Mouse (Mus musculus): ENCODE measurements at regions not wholly inside any gene's neighbourhood (a gene's known extent, or its start where the extent isn't known, plus 50 kb on each side); places are given as distances from the start of the nearest gene placed in this dataset.

GRCm38 (mm10) chr1:80131354-80131753 lies 86.9 kb downstream of the Fam124b start:
- no peak for ATAC-seq

DNA sequence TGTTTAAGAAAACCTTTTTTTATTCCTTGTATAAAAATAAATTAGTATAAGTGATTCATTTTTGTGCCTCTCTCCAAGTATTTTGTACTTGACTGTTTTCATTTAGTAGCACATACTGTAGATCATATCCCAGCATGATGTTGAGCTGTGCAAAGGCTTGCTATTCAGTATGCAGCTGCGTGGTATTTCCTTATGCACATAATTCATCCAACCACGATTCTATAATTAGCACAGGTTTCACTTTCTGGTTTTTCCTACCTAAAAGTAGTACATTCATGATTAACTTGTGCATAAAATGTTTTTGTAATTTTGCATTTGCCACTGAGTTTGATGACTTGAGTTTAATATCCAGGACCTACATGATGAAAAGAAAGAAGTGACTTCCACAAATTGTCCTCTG lies 94.3 kb downstream of the Fam124b start:
- ATAC-seq: no peak

GRCm38 (mm10) chr1:80115913-80116312 lies 102.4 kb downstream of the Fam124b start:
- no peak for ATAC-seq

GRCm38 (mm10) chr1:80107747-80108476 lies 110.4 kb downstream of the Fam124b start:
- no peak for ATAC-seq

GRCm38 (mm10) chr1:80106269-80106668 lies 112.0 kb downstream of the Fam124b start:
- no peak for ATAC-seq

- no peak for ATAC-seq
Measured at GRCm38 (mm10) chr1:80098266-80098665, 120.0 kb downstream of the Fam124b start.

DNA sequence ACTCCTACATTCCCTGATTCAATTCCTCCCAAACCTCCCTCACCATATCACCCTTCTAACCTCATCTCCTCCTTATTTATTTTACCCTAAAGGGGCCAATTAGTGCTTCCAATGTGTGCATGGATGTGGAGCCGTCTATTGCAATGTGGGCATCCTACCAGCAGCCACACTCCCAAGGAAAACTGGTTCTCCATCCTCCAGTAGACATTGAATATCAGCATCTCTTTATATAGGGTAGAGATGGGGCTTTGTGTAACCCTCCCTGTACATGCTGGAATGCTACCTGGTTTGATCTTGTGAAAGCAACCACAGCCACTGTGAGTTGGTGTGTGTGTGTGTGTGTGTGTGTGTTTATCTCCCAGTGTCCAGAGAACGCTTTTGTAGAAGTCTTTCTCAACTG lies 126.5 kb downstream of the Fam124b start:
- ATAC-seq: no peak

DNA sequence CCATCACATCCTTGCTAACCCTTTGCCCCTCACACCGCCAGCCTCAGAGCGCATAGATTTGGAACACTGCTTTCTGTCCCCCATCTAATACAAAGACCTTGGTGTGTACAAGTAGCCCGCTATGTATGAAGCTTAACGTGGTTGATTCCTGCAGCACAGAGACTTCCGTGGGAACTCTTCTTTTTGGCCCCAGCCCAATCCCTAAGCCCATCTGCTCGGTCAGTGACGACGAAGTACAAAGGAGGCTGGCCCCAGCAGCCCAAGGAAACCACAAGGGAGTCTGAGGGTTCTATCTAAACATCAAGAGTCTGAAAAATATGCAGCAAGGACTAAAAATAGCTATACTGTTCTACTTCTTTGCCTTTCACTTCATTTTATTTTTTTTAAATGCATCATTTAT lies 126.9 kb downstream of the Fam124b start:
- ATAC-seq: no peak

DNA sequence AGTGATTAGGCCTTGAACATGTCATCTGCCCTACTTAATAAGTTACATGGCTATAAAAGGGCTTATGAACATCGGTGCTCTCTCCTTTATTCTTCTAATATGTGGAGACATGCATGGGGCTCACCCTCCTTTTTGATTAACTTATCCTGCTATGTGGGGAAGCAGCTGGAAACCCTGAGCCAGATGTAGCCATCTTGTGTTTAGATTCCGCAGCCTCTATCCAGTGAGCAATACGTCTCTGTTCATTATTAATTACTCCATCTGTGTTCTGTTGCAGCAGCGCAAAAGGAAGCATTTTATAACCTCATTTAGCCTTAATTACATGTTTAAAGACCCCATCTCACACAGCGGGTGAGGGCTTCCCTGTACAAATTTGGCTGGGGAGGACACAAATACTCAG lies 129.6 kb downstream of the Fam124b start:
- no peak for ATAC-seq

GRCm38 (mm10) chr1:80076357-80076756 lies 141.9 kb downstream of the Fam124b start:
- no peak for ATAC-seq

- no peak for ATAC-seq
Measured at GRCm38 (mm10) chr1:80074376-80074775, 143.9 kb downstream of the Fam124b start.

GRCm38 (mm10) chr1:80073950-80074349 lies 144.3 kb downstream of the Fam124b start:
- no peak for ATAC-seq

- ATAC-seq: no peak
Measured at GRCm38 (mm10) chr1:80069141-80069540, 149.1 kb downstream of the Fam124b start.

- no peak for ATAC-seq
Measured at GRCm38 (mm10) chr1:80062121-80062520, 156.2 kb downstream of the Fam124b start.

- ATAC-seq: no peak
Measured at GRCm38 (mm10) chr1:80061632-80062031, 156.6 kb downstream of the Fam124b start.

- ATAC-seq: no peak
Measured at GRCm38 (mm10) chr1:80045141-80045540, 173.1 kb downstream of the Fam124b start.

GRCm38 (mm10) chr1:80040409-80040808 lies 177.9 kb downstream of the Fam124b start:
- ATAC-seq: no peak

GRCm38 (mm10) chr1:80039891-80040290 lies 178.4 kb downstream of the Fam124b start:
- ATAC-seq: no peak

GRCm38 (mm10) chr1:80039161-80039560 lies 178.2 kb upstream of the Serpine2 start:
- ATAC-seq: no peak

GRCm38 (mm10) chr1:80038059-80038458 lies 177.1 kb upstream of the Serpine2 start:
- no peak for ATAC-seq

GRCm38 (mm10) chr1:80036436-80036835 lies 175.5 kb upstream of the Serpine2 start:
- no peak for ATAC-seq

GRCm38 (mm10) chr1:80033522-80033921 lies 172.5 kb upstream of the Serpine2 start:
- ATAC-seq: no peak

DNA sequence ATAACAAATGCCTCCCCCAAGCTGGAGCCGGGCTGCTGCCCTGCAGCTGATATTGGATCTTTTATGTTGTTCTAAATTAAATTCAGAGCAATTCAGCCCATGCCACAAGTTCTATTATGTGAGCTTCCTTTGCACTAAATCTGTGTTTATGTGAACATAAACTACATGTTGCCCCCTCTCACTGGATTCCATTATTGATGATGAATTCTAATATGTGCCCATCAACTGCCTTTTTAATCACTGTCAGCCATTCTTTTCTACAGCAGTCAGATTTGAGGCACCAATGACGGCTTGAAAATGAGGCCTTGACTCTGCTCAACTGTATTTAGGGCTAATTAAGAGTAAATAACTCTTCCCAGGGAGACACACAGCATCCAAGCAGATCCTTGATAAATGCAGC lies 172.1 kb upstream of the Serpine2 start:
- no peak for ATAC-seq

DNA sequence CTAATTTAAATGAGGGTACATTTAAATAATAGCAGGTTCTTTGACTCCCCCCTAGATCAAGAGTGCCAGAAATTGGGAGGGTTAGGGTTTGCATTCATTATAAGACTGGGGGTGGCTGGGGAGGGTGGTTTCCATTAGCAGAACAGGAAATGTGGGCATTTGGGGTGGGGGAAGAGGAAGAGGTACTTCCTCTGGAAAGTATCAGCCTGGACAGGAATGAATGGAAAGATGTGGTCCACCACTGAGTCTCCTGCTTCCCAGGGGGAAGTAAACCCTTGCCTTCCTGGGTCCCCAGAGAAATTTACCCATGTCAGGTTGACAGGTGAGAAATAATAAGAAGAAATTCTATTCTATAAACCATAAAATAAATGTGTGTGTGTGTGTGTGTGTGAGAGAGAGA lies 171.5 kb upstream of the Serpine2 start:
- no peak for ATAC-seq

GRCm38 (mm10) chr1:80030635-80031034 lies 169.7 kb upstream of the Serpine2 start:
- no peak for ATAC-seq

All from CD4-positive, CD25-positive, alpha-beta regulatory T cell, adult 4 months (primary cell).